Mouse (Mus musculus): Measurements from ENCODE around the gene Ccdc88c. TPM values are rescaled to one million over a fixed set of nuclear protein-coding genes. Genes with fewer than 3 reads are reported as not detected.
A peak's percentile ranks its signal among the peaks of the same experiment; 100 is the strongest.
"Not testable (repeated sequence)": the region's sequence is repeated elsewhere in the genome, so short reads cannot be mapped to it uniquely, and the experiment has no call there.

Ccdc88c gene
- polyA plus RNA-seq, 1 experiment: 18.0 TPM

DNA sequence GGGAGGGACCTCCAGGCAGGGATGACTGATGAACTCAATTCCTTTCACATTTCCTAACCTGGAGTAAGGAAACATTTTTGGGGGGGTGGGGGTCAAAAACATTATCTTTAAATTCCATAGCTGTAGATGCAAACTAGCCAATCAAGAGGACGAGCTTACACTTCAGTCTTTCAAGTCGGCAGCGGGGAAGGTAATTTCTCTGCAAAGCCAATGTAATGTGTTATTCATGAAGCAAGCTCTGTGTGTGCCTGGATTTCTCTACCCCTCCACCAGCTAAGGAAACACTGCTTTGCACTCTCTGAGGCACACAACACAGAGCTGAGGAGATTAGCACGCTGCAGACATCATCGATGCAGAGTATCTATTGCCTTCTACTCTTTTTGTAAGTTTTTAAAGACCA is 9.8 kb downstream of the Ccdc88c start:
- DNase-seq (ENCODE audit: extremely low spot score in 1 of 2, low spot score in 1 of 2): no peak

GRCm38 (mm10) chr12:101017971-101018371 is 10.9 kb downstream of the Ccdc88c start:
- no peak for DNase-seq (ENCODE audit: extremely low spot score in 1 of 2, low spot score in 1 of 2)

GRCm38 (mm10) chr12:101016412-101016928 is 12.4 kb downstream of the Ccdc88c start:
- DNase-seq (ENCODE audit: extremely low spot score in 1 of 2, low spot score in 1 of 2): no peak

- no peak for DNase-seq (ENCODE audit: extremely low spot score in 1 of 2, low spot score in 1 of 2)
These were observed 12.9 kb downstream of the Ccdc88c start for GRCm38 (mm10) chr12:101015926-101016325.

DNA sequence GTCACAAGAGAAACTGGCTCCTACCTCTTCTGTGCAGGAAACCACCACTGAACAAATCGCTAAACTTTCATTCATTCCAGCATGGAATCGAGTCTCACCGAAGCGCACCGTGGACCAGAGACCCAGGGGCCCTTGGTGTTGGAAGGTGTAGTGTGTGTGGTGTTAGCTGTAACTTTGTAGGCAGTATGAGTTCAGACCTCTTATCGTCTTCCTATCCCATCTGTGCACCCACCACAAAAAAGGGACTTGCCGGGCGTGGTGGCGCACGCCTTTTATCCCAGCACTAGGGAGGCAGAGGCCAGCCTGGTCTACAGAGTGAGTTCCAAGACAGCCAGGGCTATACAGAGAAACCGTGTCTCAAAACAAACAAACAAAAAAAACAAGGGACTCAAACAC is 13.7 kb downstream of the Ccdc88c start:
- DNase-seq (ENCODE audit: extremely low spot score in 1 of 2, low spot score in 1 of 2): no peak

GRCm38 (mm10) chr12:101014549-101015164 is 14.2 kb downstream of the Ccdc88c start:
- DNase-seq (ENCODE audit: extremely low spot score in 1 of 2, low spot score in 1 of 2): no peak

- DNase-seq (ENCODE audit: extremely low spot score in 1 of 2, low spot score in 1 of 2): not testable (repeated sequence)
These were observed 15.2 kb downstream of the Ccdc88c start for GRCm38 (mm10) chr12:101013668-101014067.

- DNase-seq (ENCODE audit: extremely low spot score in 1 of 2, low spot score in 1 of 2): no peak
These were observed 15.7 kb downstream of the Ccdc88c start for GRCm38 (mm10) chr12:101013078-101013665.

DNA sequence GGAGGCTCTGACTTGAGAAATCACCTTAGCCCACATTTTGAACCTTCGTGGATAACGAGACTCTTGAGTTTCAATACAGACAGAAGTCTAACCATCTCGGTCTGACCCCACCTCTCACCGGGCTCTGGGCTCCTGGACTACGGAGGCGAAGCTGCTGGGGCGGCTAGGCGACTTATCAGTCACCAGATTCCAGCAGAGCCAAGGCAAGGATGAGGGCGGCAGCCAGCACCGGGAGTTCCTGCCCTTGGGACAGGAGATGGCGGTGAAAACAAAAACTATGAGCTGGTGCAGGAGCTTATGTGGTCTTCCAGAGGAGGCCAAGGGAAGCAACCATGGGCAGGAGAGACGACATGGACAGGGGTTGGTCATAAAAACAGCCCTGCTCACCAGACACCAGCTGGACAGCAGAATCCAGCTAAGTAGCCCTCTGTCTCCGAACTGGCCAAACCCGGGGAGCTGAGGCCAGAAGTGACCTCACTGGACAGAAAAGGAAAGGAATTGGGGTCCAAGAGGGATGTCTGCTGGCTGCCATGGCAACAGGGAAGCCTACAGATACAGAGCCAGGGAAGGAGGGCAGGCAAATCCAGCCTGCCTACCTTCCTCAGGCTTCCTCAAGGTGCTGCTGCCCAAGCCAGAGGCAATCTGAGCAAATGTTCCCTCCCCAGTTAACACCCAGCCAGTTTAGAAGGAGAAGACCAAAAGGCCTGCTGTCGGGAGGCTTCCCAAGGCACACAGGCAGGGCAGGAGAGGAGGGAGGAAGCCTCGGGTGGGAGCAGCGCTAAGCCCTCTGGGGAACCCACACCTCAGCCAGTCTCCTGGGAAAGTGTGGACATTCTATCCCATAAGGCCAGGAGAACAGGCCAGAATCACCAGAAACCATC is 16.4 kb downstream of the Ccdc88c start:
- no peak for DNase-seq (ENCODE audit: extremely low spot score in 1 of 2, low spot score in 1 of 2)

DNA sequence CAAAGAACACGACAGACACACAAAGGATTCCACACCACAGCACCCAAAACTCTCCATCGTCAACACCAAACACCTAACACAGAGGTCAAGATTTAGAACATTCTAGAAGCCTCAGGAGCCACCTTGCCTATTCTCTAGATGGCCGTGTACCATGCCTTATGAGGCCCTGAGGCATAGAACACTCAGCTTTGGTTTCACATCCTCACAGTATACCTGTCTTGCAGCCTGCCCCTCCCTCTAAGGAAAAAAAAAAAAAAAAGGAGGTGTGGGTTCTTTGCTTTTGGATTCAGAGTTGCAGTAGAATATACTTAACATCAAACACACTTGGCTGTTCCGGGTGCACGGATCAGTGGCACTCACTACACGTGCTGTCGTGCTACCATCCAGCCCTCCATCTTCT is 17.8 kb downstream of the Ccdc88c start:
- DNase-seq (ENCODE audit: extremely low spot score in 1 of 2, low spot score in 1 of 2): no peak

DNA sequence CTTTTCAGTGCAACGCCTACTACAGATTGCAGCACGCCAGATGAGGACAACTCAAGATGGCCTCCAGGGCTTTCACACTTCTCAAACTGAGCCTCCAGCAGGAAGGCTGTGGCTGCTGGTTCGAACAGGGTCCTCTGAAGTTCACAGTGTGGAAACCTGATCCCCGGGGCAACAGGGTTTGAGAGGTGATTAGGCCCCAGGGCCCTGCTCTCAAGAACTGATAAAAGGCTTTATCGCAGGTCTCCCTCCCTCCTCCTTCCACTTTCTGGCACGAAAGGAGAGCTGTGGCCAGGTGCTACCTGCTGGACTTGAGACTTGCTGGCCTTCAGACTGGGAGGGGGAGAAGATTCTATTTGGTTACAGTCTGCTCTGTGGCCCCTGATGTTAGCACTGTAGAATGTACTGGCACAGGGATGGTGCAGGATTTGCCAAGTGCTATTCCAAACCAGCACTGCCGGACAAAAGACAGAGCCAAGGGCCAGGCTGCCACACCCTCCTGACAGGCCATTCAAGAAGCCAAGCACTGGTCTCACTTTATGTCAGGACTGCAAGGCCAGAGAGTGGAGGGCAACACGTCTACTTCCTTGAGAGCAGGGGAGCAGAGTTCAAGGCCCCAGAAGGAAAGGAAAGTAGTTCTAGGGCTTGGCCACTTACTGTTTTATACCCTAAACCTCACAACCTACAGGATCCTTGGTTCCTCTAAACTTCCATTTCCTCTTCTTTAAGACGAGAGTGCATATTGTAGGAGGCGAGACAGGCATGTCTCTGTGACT is 18.5 kb downstream of the Ccdc88c start:
- no peak for DNase-seq (ENCODE audit: extremely low spot score in 1 of 2, low spot score in 1 of 2)

DNA sequence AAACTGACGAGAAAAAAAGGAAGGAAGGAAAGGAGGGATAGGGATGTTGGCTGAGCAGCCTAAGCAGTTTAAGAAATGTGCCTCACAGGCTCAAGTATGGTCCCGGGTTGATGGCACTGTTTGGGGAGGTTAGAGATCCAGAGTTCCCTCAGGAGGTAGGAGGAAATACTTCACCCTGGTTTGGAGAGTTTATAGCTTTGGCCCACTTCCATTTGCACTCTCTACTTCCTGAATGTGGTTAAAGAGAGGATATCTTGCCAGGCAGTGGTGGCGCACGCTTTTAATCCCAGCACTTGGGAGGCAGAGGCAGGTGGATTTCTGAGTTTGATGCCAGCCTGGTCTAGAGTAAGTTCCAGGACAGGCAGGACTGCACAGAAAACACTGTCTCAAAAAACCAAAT is 19.6 kb downstream of the Ccdc88c start:
- DNase-seq (ENCODE audit: extremely low spot score in 1 of 2, low spot score in 1 of 2): no peak

GRCm38 (mm10) chr12:101008648-101009047 is 20.2 kb downstream of the Ccdc88c start:
- no peak for DNase-seq (ENCODE audit: extremely low spot score in 1 of 2, low spot score in 1 of 2)

- DNase-seq (ENCODE audit: extremely low spot score in 1 of 2, low spot score in 1 of 2): peak; percentile 74 to 81
These were observed 20.8 kb downstream of the Ccdc88c start for GRCm38 (mm10) chr12:101007968-101008481.

GRCm38 (mm10) chr12:101007427-101007826 is 21.4 kb downstream of the Ccdc88c start:
- DNase-seq (ENCODE audit: extremely low spot score in 1 of 2, low spot score in 1 of 2): no peak

GRCm38 (mm10) chr12:101005665-101006420 is 23.0 kb downstream of the Ccdc88c start:
- DNase-seq (ENCODE audit: extremely low spot score in 1 of 2, low spot score in 1 of 2): no peak

GRCm38 (mm10) chr12:101004982-101005381 is 23.9 kb downstream of the Ccdc88c start:
- no peak for DNase-seq (ENCODE audit: extremely low spot score in 1 of 2, low spot score in 1 of 2)

DNA sequence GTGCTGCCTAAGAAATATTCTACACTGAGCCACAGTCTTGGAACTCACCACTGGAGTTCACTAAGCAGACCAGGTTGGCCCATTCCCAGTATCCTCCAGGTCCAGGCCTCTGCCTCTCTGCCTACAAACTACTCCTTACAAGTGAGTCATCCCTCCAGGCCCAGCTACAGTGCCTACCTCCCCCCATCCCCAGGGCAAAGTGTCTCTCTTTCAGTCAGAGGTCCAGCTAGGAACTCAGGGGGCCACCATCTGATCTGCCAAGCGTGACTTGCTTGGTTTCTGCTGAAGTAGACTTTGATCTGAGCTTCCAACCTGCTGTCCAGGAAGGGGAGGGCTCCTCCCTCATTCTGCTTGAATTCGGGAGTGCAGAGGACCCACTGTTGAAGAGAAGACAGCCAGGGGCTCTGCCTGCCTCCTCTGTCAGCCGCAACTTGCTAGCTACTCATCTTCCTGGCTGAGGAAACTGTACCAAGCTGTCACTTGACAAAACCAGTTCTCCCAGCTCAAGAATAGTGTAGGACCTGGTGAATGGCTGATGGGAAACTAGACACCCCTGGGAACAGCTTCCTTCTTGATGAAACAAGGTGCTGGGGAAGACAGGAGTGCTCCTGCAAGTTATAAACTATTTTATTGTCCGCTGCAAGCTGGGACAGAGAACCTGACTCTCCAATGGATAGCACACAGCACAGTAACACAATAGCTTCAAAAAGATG is 25.9 kb downstream of the Ccdc88c start:
- no peak for DNase-seq (ENCODE audit: extremely low spot score in 1 of 2, low spot score in 1 of 2)

All from frontal cortex, adult 2 months (tissue).